Mouse (Mus musculus) liver, embryonic 14.5 days (tissue): ENCODE measurements around the gene 3300002I08Rik. TPM values are rescaled to one million over a fixed set of nuclear protein-coding genes. Genes with fewer than 3 reads are reported as not detected.
A peak's percentile ranks its signal among the peaks of the same experiment; 100 is the strongest.
"Not testable (repeated sequence)": the region's sequence is repeated elsewhere in the genome, so short reads cannot be mapped to it uniquely, and the experiment has no call there.

Experiments used
- ATAC-seq: fragments of 200-750 bp; cut with Nextera tagmentation; 2 replicates; pipeline ENCODE4 v1.8.0; 2017; ENCODE audit warnings: moderate number of reproducible peaks, mild to moderate bottlenecking, moderate library complexity; ENCODE audit not compliant: insufficient read depth
- DNase-seq, 3 experiments: peaks; one replicate each; pipeline ENCODE4 v3.0.0-alpha.2; 2012 to 2013; ENCODE audit warnings: low read depth in 3 of 3, low spot score in 3 of 3
- H3K27ac ChIP-seq: fragments of 300-500 bp; sonication (generic); 2 replicates; pipeline ENCODE4 v1.5.1; 2014; ENCODE audit warnings: moderate library complexity, mild to moderate bottlenecking, control low read depth, inconsistent platforms
- H3K27me3 ChIP-seq: fragments of 300-500 bp; sonication (generic); 2 replicates; pipeline ENCODE4 v1.6.1; 2014; ENCODE audit warnings: mild to moderate bottlenecking, low read length, moderate library complexity; ENCODE audit not compliant: control insufficient read depth, insufficient read depth
- H3K36me3 ChIP-seq: fragments of 300-500 bp; sonication (generic); replicated peaks from 2 replicates; pipeline ENCODE4 v1.6.1; 2014; ENCODE audit warnings: low read depth; ENCODE audit not compliant: control insufficient read depth, insufficient read depth
- H3K4me1 ChIP-seq, 2 experiments: fragments of 200-500 bp in 1 of 2; fragments of 300-500 bp in 1 of 2; sonication (generic) in 1 of 2; replicated peaks; 2 replicates each; pipeline ENCODE4 v1.6.1; 2012 to 2014; ENCODE audit warnings: antibody characterized with exemption in 1 of 2, inconsistent platforms in 1 of 2, low read length in 1 of 2; ENCODE audit not compliant: control insufficient read depth in 2 of 2, insufficient read depth in 2 of 2
- H3K4me2 ChIP-seq: fragments of 300-500 bp; sonication (generic); 2 replicates; pipeline ENCODE4 v1.6.1; 2014; ENCODE audit warnings: low read depth, mild to moderate bottlenecking, control low read depth, moderate library complexity
- H3K4me3 ChIP-seq, 2 experiments: fragments of 200-500 bp in 1 of 2; fragments of 300-500 bp in 1 of 2; sonication (generic) in 1 of 2; 2 replicates each; pipeline ENCODE4 v1.5.1; 2012 to 2014; ENCODE audit warnings: low read depth in 2 of 2, low read length in 2 of 2, mild to moderate bottlenecking in 2 of 2, control low read depth in 1 of 2, inconsistent platforms in 1 of 2, moderate library complexity in 1 of 2; ENCODE audit not compliant: insufficient read depth in 1 of 2
- H3K9ac ChIP-seq: fragments of 300-500 bp; sonication (generic); replicated peaks from 2 replicates; pipeline ENCODE4 v1.6.1; 2014; ENCODE audit warnings: mild to moderate bottlenecking, control low read depth, moderate library complexity
- H3K9me3 ChIP-seq: fragments of 300-500 bp; sonication (generic); 2 replicates; pipeline ENCODE4 v1.6.1; 2016; ENCODE audit warnings: low read length, mixed read lengths; ENCODE audit not compliant: control insufficient read depth
- CTCF ChIP-seq: IDR thresholded peaks from 2 replicates; pipeline ENCODE4 v1.5.1; 2016; ENCODE audit warnings: antibody characterized with exemption, low read depth, control low read depth
- EP300 ChIP-seq: IDR thresholded peaks from 2 replicates; pipeline ENCODE4 v1.6.1; 2016; ENCODE audit warnings: antibody characterized with exemption, low read depth
- WGBS: fragments of 180-500 bp; shearing (Covaris S2); extraction: QIAGEN DNeasy Blood & Tissue Kit; methylation state at CpG from one replicate; pipeline ENCODE4 v1.1.7; 2014; ENCODE audit not compliant: insufficient replicate concordance; 5-methylcytosine and 5-hydroxymethylcytosine counted together
- polyA plus RNA-seq, 2 experiments: library from polyadenylated mRNA; depleted of rRNA in 1 of 2; stranded (reverse) in 1 of 2; unstranded in 1 of 2; fragments of >200 nt; fragmentation: Nextera tagmentation in 1 of 2; extraction: Ambion mirVana in 1 of 2; gene quantifications; 2 replicates each; pipeline versions ENCODE4 v1.2.1 to v1.2.3; 2012 to 2014

The 3300002I08Rik gene
- polyA plus RNA-seq (2012; rRNA removed) (0.25 and 0.40 TPM in 2 replicates), polyA plus RNA-seq (2014; fragmentation: Nextera tagmentation; extraction: Ambion mirVana) (0.74 and 1.6 TPM in 2 replicates)

GRCm38 (mm10) chr2:150362113-150362877 lies at the start of gene 3300002I08Rik:
TSS of gene 3300002I08Rik (minus strand) at chr2:150362765.
- ATAC-seq, result peak; percentile 95
- peak within 1 kb of the TSS; percentile 59; the same call in 1 of the 2 replicates for H3K9ac ChIP-seq
- H3K4me2 ChIP-seq, result peak within 1 kb of the TSS; percentile 60
- WGBS, result 3% methylated on average over 15 of the region's 17 CpGs
- not testable (repeated sequence) for H3K36me3 ChIP-seq, H3K27ac ChIP-seq, H3K9me3 ChIP-seq, H3K27me3 ChIP-seq, H3K4me1 ChIP-seq
- DNase-seq, result peak; percentile 48 to 56 (median 55)
- H3K4me3 ChIP-seq, result peak within 1 kb of the TSS; percentile 59

DNA sequence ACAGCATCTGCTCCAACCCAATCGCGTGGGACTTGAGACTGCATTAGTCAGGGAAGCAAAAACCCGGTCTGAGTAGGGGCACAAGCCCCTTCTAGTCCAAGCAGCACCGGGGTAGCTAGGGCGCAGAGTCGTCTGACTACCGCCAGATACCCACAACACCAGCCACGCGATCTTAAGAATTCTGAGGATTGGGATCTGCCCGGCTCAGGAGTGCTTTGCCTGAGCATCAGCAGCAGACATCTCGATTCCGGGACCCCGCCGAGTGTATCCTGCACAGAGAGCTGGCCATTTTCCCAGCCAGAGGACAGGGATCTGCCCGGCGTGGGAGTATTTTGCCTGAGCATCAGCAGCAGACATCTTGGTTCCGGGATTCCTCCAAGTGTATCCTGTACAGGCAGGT lies 49.6 kb upstream of the 3300002I08Rik start:
- H3K36me3 ChIP-seq, H3K4me2 ChIP-seq, H3K9ac ChIP-seq, ATAC-seq, H3K27ac ChIP-seq, H3K4me3 ChIP-seq, H3K9me3 ChIP-seq, H3K27me3 ChIP-seq, DNase-seq, H3K4me1 ChIP-seq: not testable (repeated sequence)
- WGBS, result 75% methylated on average over 17 of the region's 17 CpGs

DNA sequence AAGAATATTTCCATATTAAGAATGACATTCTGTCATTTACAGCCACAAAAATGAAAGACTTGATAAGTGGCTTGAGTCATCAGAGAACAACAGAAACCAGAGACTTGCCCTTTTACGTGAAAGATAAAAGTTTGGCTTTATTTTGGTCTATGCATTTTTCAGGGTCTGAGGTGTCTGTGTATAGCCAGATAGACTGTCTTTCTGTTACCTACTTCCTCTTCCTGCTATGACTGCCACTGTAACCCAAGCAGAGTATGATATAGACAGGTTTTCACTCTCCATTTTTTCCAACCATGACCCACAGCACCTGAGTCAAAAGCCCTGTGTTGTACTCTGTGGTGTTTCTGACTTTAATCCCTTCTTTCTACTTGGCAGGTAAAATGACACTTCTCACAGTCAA lies 27.6 kb upstream of the 3300002I08Rik start:
- DNase-seq, result no peak
- H3K4me2 ChIP-seq, result no peak overlapping the region
- H3K9ac ChIP-seq, result no peak overlapping the region
- 38% methylated on average over 1 of the region's 1 CpGs for WGBS
- no peaks in the 10 kb centered on the region for H3K9me3 ChIP-seq
- no peak overlapping the region for H3K27ac ChIP-seq
- H3K27me3 ChIP-seq, result no peaks in the 10 kb centered on the region
- ATAC-seq, result no peak
- no peak for TF ChIP-seq CTCF
- TF ChIP-seq EP300, result no peak
- H3K4me1 ChIP-seq, result no peaks in the 10 kb centered on the region
- H3K36me3 ChIP-seq, result no peaks in the 10 kb centered on the region
- no peak overlapping the region for H3K4me3 ChIP-seq

DNA sequence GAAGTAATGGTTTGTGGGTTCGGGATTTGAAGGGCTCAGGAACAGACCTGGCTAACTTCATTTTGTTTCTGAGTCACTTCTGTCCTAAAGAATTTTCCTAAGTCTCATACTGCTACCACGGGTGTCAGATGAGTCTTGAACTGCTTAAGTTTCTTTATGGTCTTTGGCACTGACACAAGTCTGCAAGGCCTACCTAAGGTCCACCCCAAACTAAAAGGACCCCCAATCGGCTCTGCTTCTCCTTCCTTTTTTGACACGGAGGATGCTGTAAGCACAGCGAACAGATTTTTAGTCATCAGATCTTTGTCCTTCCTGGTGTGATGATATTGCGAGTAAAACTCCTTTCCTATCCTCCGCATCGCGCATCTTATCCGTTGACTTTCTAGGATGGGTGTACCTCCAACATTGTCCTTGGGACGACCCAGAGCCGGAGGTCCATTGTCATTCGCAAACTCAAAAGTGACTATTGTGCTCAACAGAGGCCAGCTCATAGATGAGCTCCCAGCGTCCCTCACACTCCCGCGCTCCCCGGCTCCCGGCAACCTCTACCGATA lies 23.1 kb upstream of the 3300002I08Rik start:
- H3K4me1 ChIP-seq, H3K4me2 ChIP-seq, H3K4me3 ChIP-seq, H3K27ac ChIP-seq, DNase-seq, ATAC-seq, H3K27me3 ChIP-seq, H3K9me3 ChIP-seq, H3K9ac ChIP-seq, H3K36me3 ChIP-seq: not testable (repeated sequence)
- 77% methylated on average over 18 of the region's 19 CpGs for WGBS

GRCm38 (mm10) chr2:150362878-150363229 lies 289 bp upstream of the 3300002I08Rik start:
- no peaks in the 10 kb centered on the region for H3K27me3 ChIP-seq
- no peak for DNase-seq
- no peak overlapping the region for H3K27ac ChIP-seq
- H3K4me2 ChIP-seq, result peak overlapping the region; percentile 60
- no peaks in the 10 kb centered on the region for H3K36me3 ChIP-seq
- H3K4me3 ChIP-seq, result peak overlapping the region; percentile 59
- no peak overlapping the region for H3K9ac ChIP-seq
- ATAC-seq, result peak; percentile 40; the same call in 1 of the 2 replicates
- no peaks in the 10 kb centered on the region for H3K4me1 ChIP-seq
- H3K9me3 ChIP-seq, result no peaks in the 10 kb centered on the region
- WGBS, result 2% methylated on average over 4 of the region's 4 CpGs
- TF ChIP-seq EP300 (no peak), CTCF (no peak)

DNA sequence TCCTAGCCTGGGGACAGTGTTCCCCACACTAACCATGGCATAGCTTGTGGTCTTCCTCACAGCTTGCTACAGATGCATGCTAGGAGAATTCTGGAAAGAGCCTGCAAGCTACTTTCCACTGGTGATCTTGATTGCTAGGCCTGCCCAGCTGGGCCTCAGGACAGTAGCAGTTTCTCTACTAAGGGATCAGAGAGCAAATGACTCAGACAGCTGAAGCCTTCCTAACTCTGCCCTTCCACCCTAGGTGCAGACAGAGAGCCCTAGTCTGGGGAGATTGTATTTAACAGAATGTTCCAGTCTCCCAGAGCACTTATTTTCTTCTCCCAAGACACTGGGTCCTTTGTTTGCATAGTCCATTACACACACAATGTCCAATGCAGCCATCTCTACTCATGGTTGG lies 5.4 kb downstream of the 3300002I08Rik start:
- H3K36me3 ChIP-seq, H3K4me3 ChIP-seq, H3K4me1 ChIP-seq, H3K27me3 ChIP-seq, H3K27ac ChIP-seq, H3K9ac ChIP-seq, DNase-seq, H3K4me2 ChIP-seq, ATAC-seq, H3K9me3 ChIP-seq: not testable (repeated sequence)
